ENCODE assay signal across 8 mouse cellular contexts in the genomic region with DNA sequence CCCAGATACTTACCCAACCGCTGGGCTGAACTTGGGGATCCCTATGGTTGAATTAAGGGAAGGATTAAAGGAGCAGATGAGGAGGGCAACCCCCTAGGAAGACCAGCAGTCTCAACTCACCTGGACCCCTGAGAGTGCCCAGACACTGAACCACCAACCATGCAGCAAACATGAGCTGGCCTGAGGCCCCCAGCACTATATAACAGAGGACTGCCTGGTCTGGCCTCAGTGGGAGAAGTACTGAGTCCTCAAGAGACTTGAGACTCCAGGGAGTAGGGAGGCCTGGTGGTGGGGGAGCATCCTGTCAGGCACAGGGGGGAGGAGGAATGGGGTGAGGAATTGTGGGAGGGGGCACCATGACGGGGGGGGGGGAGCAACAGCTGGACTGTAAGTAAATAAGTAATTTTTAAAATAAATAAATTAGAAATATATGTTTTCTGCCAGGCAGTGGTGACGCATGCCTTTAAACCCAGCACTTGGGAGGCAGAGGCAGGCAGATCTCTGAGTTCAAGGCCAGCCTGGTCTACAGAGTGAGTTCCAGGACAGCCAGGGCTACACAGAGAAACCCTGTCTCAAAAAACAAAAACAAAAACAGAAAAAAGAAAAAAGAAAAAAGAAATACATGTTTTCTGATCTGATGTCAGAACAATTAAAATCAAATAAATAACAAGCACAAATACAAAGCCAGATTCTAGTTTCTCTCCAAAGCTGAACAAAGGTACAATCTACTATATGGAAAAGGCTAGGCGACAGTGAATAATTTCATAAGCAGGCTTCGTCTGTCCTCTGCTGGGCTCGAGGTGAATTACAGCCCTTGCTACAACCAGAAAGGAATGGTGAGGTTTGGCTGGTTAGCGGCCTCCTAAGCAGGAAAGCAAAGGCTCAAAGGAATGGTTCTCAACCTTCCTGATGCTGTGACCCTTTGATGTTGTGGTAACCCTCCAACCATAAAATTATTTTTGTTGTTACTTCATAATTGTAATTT. TPM values are rescaled to one million over a fixed set of nuclear protein-coding genes. Genes with fewer than 3 reads are reported as not detected.
DNase-seq lines count a peak whose midpoint lies in the region; ATAC-seq and TF ChIP-seq lines count a peak whose summit lies in the region.

No protein-coding gene starts in this region.

- no peak for TF ChIP-seq POLR2A in spleen, adult 2 months (IDR thresholded peaks at IDR 0.05; ENCODE audit: low read depth, low read length)
- TF ChIP-seq POLR2A in thymus, adult 2 months (IDR thresholded peaks at IDR 0.05; ENCODE audit: control insufficient read depth, extremely low read depth, insufficient read depth, low read length, poor library complexity): no peak

- ATAC-seq in limb, embryonic 13.5 days (ENCODE audit: low FRiP score, low read depth): peak; percentile 44; the same call in 1 of the 2 replicates
- ATAC-seq in midbrain, postnatal 0 days (ENCODE audit: low FRiP score): peak; percentile 78

- H3K9me3 ChIP-seq in limb, embryonic 13.5 days: no peaks in the 10 kb centered on the region
- H3K9me3 ChIP-seq in midbrain, postnatal 0 days (ENCODE audit: low read length): no peaks in the 10 kb centered on the region

- H3K36me3 ChIP-seq in spleen, adult 2 months (ENCODE audit: control insufficient read depth, insufficient read depth, low read length): no peaks in the 10 kb centered on the region
- H3K36me3 ChIP-seq in limb, embryonic 13.5 days: no peaks in the 10 kb centered on the region
- no peaks in the 10 kb centered on the region for H3K36me3 ChIP-seq in midbrain, postnatal 0 days (ENCODE audit: insufficient read depth, low read length)
- H3K36me3 ChIP-seq in thymus, adult 2 months (ENCODE audit: control insufficient read depth, insufficient read depth, low read length): no peaks in the 10 kb centered on the region

- H3K27me3 ChIP-seq in spleen, adult 2 months (ENCODE audit: control insufficient read depth, insufficient read depth, low read length): no peaks in the 10 kb centered on the region; the same call in 1 of the 2 replicates
- peaks cover 38% of the 10 kb centered on the region for H3K27me3 ChIP-seq in limb, embryonic 13.5 days
- no peaks in the 10 kb centered on the region for H3K27me3 ChIP-seq in midbrain, postnatal 0 days (ENCODE audit: insufficient read depth, low read length)
- no peaks in the 10 kb centered on the region for H3K27me3 ChIP-seq in thymus, adult 2 months (ENCODE audit: control insufficient read depth, insufficient read depth, low read length)

- WGBS in spleen, adult 2 months: 44% methylated on average over 7 of the region's 7 CpGs
- 43% methylated on average over 7 of the region's 7 CpGs for WGBS in limb, embryonic 13.5 days
- 44% methylated on average over 7 of the region's 7 CpGs for WGBS in midbrain, postnatal 0 days
- WGBS in thymus, adult 2 months: 48% methylated on average over 7 of the region's 7 CpGs

- peak; percentile 52; the same call in 1 of the 2 replicates for TF ChIP-seq CTCF in spleen, adult 2 months (IDR thresholded peaks at IDR 0.05; ENCODE audit: extremely low read depth, insufficient read depth, insufficient read length, insufficient replicate concordance)
- TF ChIP-seq CTCF in midbrain, postnatal 0 days (IDR thresholded peaks at IDR 0.05): peak; percentile 100
- no peak for TF ChIP-seq CTCF in thymus, adult 2 months (IDR thresholded peaks at IDR 0.05; ENCODE audit: borderline replicate concordance, control insufficient read depth, extremely low read depth, insufficient read depth, low read length, poor library complexity)

- H3K4me2 ChIP-seq in limb, embryonic 13.5 days (replicated peaks): no peak overlapping the region
- no peak overlapping the region for H3K4me2 ChIP-seq in midbrain, postnatal 0 days (ENCODE audit: low read depth, low read length, poor library complexity, severe bottlenecking)

- H3K4me3 ChIP-seq in spleen, adult 2 months (ENCODE audit: extremely low read depth, insufficient read depth, insufficient read length): no peak overlapping the region
- H3K4me3 ChIP-seq in limb, embryonic 13.5 days: no peak overlapping the region
- no peak overlapping the region for H3K4me3 ChIP-seq in midbrain, postnatal 0 days (ENCODE audit: low read depth, low read length)
- H3K4me3 ChIP-seq in thymus, adult 2 months (ENCODE audit: control insufficient read depth, insufficient read depth, low read length): no peak overlapping the region

- peak in 1 of 2 experiments; percentile 32 for DNase-seq in spleen, adult 2 months (ENCODE audit: low read depth in 1 of 2, low spot score in 2 of 2)
- no peak for DNase-seq in spleen, adult 12 weeks (ENCODE audit: low spot score)
- DNase-seq in cerebellum, postnatal 36 days: peak; percentile 60 to 67
- DNase-seq in gastrocnemius, postnatal 10 days: peak; percentile 69
- peak; percentile 47 to 81 for DNase-seq in kidney, adult 8-10 months
- peak; percentile 88 for DNase-seq in midbrain, postnatal 0 days (ENCODE audit: low spot score)
- DNase-seq in thymus, adult 2 months: peak; percentile 72

- peaks cover 3% of the 10 kb centered on the region; the same call in 1 of the 2 replicates for H3K4me1 ChIP-seq in spleen, adult 2 months (ENCODE audit: control insufficient read depth, insufficient read depth, insufficient read length)
- H3K4me1 ChIP-seq in limb, embryonic 13.5 days: peaks cover 4% of the 10 kb centered on the region; the same call in 1 of the 2 replicates
- no peaks in the 10 kb centered on the region for H3K4me1 ChIP-seq in midbrain, postnatal 0 days (ENCODE audit: insufficient read depth, low read length)
- H3K4me1 ChIP-seq in thymus, adult 2 months (replicated peaks; ENCODE audit: control insufficient read depth, insufficient read depth, low read length): no peaks in the 10 kb centered on the region

- no peak overlapping the region for H3K27ac ChIP-seq in spleen, adult 2 months (ENCODE audit: insufficient read depth, low read length)
- no peak overlapping the region for H3K27ac ChIP-seq in limb, embryonic 13.5 days
- no peak overlapping the region for H3K27ac ChIP-seq in midbrain, postnatal 0 days (ENCODE audit: low read depth, low read length)
- H3K27ac ChIP-seq in thymus, adult 2 months (ENCODE audit: control insufficient read depth, insufficient read depth, low read length): no peak overlapping the region

- no peak overlapping the region for H3K9ac ChIP-seq in limb, embryonic 13.5 days
- no peak overlapping the region for H3K9ac ChIP-seq in midbrain, postnatal 0 days (replicated peaks; ENCODE audit: low read length, poor library complexity, severe bottlenecking)

RNA-seq across cellular contexts. Expression of a gene that starts 55.4 kb away (rescaled TPM):
- polyA plus RNA-seq in spleen, adult 2 months (2012; rRNA removed): 4.5 and 6.4 TPM in 2 replicates
- 10 to 100 TPM; 71.2 to 75.2 TPM for total RNA-seq in gastrocnemius, postnatal 10 days (2021)
- polyA plus RNA-seq in limb, embryonic 13.5 days (2015; fragmentation: Nextera tagmentation; extraction: Ambion mirVana): 28.8 and 29.0 TPM in 2 replicates
- 31.0 and 39.0 TPM in 2 replicates for total RNA-seq in midbrain, postnatal 0 days (2014; rRNA removed)
- 29.4 and 30.5 TPM in 2 replicates for polyA plus RNA-seq in midbrain, postnatal 0 days (2015; fragmentation: Nextera tagmentation; extraction: Ambion mirVana)
- 54.5 and 61.0 TPM in 2 replicates for polyA plus RNA-seq in thymus, adult 2 months (2012; rRNA removed)
